Mouse (Mus musculus): ENCODE results near the gene Wipf2. TPM values are rescaled to one million over a fixed set of nuclear protein-coding genes. Genes with fewer than 3 reads are reported as not detected.
"Not testable (repeated sequence)": the region's sequence is repeated elsewhere in the genome, so short reads cannot be mapped to it uniquely, and the experiment has no call there.

Wipf2 gene
- 3.3 and 3.7 TPM in 2 replicates for polyA plus RNA-seq (2014; fragmentation: Nextera tagmentation; extraction: Ambion mirVana)

DNA sequence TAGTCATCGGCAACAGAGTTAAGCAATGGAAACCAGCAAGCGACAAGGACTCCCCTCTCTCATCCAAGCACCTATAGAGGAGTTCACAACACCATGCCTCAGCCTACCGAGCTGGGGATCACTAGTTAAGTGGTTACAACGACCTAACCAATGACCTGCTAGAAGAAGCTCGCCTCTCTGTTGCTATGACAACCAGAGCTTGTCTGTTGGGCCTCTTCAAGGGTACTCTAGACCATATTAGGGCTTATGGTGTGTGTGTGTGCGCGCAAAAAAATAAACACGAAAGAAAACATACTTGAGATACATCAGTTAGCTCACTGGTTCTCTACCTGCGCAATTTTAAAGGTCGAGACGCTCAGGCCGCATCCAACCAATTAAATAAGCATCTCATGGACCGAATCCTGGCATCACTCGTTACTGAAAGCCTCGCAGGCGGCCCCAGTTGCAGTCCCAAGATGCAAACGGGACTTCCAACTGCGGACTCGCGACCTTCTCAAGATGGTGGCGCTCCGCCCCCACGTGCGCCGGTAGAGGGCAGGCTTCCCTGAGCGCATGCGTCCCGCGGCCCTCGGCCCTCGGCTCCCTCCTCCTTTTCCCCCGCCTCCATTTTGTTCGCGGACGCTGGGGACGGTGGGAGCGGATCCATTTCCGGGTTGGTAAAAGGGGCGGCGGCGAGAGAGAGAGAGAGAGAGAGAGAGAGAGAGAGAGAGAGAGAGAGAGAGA lies at the start of gene Wipf2:
Wipf2 (plus strand) TSS at position 611 of the 723 bp plus-strand sequence.
- H3K36me3 ChIP-seq (ENCODE audit: control insufficient read depth, insufficient read depth, low read length), result peaks cover 18% of the 10 kb centered on the region; the same call in 1 of the 2 replicates
- WGBS, result 8% methylated on average over 38 of the region's 41 CpGs
- H3K4me3 ChIP-seq (ENCODE audit: low read depth, low read length), result peak within 1 kb of the TSS; percentile 62
- peak within 1 kb of the TSS; percentile 93 for H3K27ac ChIP-seq (ENCODE audit: low read depth, low read length)
- peaks cover 8% of the 10 kb centered on the region for H3K4me1 ChIP-seq (ENCODE audit: control insufficient read depth, insufficient read depth, low read length)
- peak within 1 kb of the TSS; percentile 67 for H3K4me2 ChIP-seq (ENCODE audit: low read length)
- no peaks in the 10 kb centered on the region for H3K27me3 ChIP-seq (replicated peaks; ENCODE audit: control insufficient read depth, insufficient read depth, low read length)
- DNase-seq (ENCODE audit: low spot score) (peak; percentile 98), ATAC-seq (peak; percentile 92)
- H3K9me3 ChIP-seq (replicated peaks; ENCODE audit: control insufficient read depth, low read length), result no peaks in the 10 kb centered on the region
- H3K9ac ChIP-seq (ENCODE audit: low read length), result peak within 1 kb of the TSS; percentile 72

DNA sequence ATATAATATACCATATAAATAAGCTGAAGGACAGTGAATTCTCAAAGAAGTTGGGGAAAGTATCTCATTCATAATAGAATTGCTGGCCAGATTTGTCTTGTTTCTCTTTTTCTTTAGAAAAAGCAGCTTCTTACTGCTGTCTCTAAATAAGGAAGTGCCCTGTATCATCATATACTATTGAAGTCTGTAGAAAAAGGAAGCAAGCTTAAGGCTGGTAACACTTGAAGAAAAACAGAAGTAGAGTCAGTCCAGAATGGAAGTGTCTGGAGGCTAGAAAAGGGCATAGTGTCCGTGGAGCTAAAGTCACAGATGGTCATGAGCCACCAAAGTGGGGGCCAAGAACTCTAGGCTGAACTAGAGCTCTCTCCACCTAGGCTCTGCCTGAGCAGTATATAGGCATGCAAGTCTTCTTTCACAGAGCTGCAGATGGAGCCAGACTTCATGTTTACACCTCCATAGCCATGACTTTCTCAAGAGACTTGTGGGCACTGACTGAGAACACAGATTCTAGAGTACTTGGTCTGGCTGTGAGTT lies 46.7 kb upstream of the Wipf2 start:
- Histone ChIP-seq H3K4me3 (ENCODE audit: low read depth, low read length) (no peak overlapping the region), H3K36me3 (ENCODE audit: control insufficient read depth, insufficient read depth, low read length) (peaks cover 80% of the 10 kb centered on the region), H3K9me3 (replicated peaks; ENCODE audit: control insufficient read depth, low read length) (no peaks in the 10 kb centered on the region), H3K4me1 (ENCODE audit: control insufficient read depth, insufficient read depth, low read length) (no peaks in the 10 kb centered on the region), H3K9ac (ENCODE audit: low read length) (no peak overlapping the region), H3K27ac (ENCODE audit: low read depth, low read length) (no peak overlapping the region), H3K27me3 (replicated peaks; ENCODE audit: control insufficient read depth, insufficient read depth, low read length) (no peaks in the 10 kb centered on the region), H3K4me2 (ENCODE audit: low read length) (no peak overlapping the region)
- no peak for DNase-seq (ENCODE audit: low spot score)
- no peak for ATAC-seq
- 100% methylated on average over 1 of the region's 1 CpGs for WGBS

DNA sequence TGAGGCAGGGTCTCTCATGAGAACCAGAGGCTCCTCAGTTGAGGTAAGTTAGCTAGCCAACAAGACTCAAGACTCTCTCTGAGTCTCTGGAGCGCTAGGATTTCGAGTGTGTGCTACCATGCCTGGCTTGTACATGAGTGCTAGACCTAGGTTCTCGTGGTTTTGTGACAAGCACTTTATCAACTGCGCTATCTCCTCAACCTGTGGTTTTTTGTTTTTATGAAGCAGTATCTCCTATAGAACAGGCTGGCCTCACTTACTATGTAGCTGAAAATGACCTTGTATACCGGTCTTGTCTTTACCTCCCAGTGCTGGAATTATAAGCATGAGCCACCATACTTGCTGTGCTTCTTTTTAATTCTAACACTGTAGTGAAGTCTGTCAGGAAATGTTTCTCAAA lies 42.5 kb upstream of the Wipf2 start:
- DNase-seq (ENCODE audit: low spot score) (no peak), ATAC-seq (no peak)
- Histone ChIP-seq H3K9ac (ENCODE audit: low read length) (no peak overlapping the region), H3K36me3 (ENCODE audit: control insufficient read depth, insufficient read depth, low read length) (peaks cover 84% of the 10 kb centered on the region), H3K4me3 (ENCODE audit: low read depth, low read length) (no peak overlapping the region), H3K9me3 (replicated peaks; ENCODE audit: control insufficient read depth, low read length) (no peaks in the 10 kb centered on the region), H3K27me3 (replicated peaks; ENCODE audit: control insufficient read depth, insufficient read depth, low read length) (no peaks in the 10 kb centered on the region), H3K4me1 (ENCODE audit: control insufficient read depth, insufficient read depth, low read length) (no peaks in the 10 kb centered on the region), H3K27ac (ENCODE audit: low read depth, low read length) (no peak overlapping the region), H3K4me2 (ENCODE audit: low read length) (no peak overlapping the region)
- 98% methylated on average over 5 of the region's 5 CpGs for WGBS

- ATAC-seq; H3K9ac ChIP-seq (ENCODE audit: low read length); H3K9me3 ChIP-seq (replicated peaks; ENCODE audit: control insufficient read depth, low read length); DNase-seq (ENCODE audit: low spot score); H3K4me3 ChIP-seq (ENCODE audit: low read depth, low read length); H3K4me2 ChIP-seq (ENCODE audit: low read length); H3K4me1 ChIP-seq (ENCODE audit: control insufficient read depth, insufficient read depth, low read length); H3K27ac ChIP-seq (ENCODE audit: low read depth, low read length); H3K27me3 ChIP-seq (replicated peaks; ENCODE audit: control insufficient read depth, insufficient read depth, low read length): not testable (repeated sequence)
- H3K36me3 ChIP-seq (ENCODE audit: control insufficient read depth, insufficient read depth, low read length), result peaks cover 94% of the 10 kb centered on the region
- WGBS, result 100% methylated on average over 2 of the region's 2 CpGs
Observed at GRCm38 (mm10) chr11:98826071-98826470, 37.4 kb upstream of the Wipf2 start.

DNA sequence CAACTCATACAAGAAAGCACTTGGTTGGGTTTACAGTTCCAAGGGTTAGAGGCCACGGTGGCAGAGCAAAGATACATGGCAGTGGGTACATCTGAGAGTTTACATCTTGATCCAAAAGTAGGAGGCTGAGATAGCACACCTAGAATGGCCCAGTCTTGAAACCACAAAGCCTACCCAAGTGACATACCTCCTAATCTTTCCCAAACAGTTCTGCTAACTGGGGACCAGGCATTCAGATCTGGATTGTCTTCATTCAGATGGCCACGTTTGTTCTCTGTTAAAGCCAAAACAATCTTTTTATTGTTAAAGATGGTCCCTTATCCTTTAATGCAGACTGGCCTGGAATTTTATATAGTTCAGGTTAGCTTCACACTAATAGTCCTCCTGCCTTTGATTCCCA lies 35.6 kb upstream of the Wipf2 start:
- Histone ChIP-seq H3K9me3 (replicated peaks; ENCODE audit: control insufficient read depth, low read length) (no peaks in the 10 kb centered on the region), H3K9ac (ENCODE audit: low read length) (no peak overlapping the region), H3K27me3 (replicated peaks; ENCODE audit: control insufficient read depth, insufficient read depth, low read length) (no peaks in the 10 kb centered on the region), H3K27ac (ENCODE audit: low read depth, low read length) (no peak overlapping the region), H3K4me1 (ENCODE audit: control insufficient read depth, insufficient read depth, low read length) (no peaks in the 10 kb centered on the region), H3K36me3 (ENCODE audit: control insufficient read depth, insufficient read depth, low read length) (peaks cover 94% of the 10 kb centered on the region), H3K4me3 (ENCODE audit: low read depth, low read length) (no peak overlapping the region), H3K4me2 (ENCODE audit: low read length) (no peak overlapping the region)
- WGBS, result 80% methylated on average over 2 of the region's 2 CpGs
- ATAC-seq, result no peak
- no peak for DNase-seq (ENCODE audit: low spot score)

DNA sequence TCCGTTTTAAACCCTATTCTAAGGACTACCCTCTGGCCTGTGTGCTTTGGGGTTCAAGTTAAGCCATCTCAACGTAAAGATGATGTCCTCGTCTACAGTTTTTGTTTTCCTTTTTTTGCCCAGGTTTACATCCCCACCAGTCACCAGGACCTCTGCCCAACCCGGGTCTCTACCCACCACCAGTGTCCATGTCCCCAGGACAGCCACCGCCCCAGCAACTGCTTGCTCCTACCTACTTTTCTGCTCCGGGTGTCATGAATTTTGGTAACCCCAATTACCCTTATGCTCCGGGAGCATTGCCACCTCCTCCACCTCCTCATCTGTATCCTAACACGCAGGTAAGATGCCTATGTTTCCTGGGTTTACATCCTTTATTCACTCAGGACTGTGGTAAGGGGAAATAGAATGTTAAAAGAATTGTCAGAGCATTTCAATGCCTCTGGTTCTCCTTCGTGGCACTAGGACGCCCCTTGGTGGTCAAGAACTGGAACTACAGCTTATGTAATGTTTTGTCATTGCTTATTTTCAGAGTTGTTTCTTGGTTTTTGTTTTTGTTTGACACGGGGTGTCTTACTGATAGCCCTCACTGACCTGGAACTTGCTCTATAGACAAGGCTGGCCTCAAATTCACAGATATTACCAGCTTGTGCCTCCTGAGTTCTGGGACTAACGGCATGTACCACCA lies 34.2 kb upstream of the Wipf2 start:
- 77% methylated on average over 12 of the region's 12 CpGs for WGBS
- ATAC-seq (no peak), DNase-seq (ENCODE audit: low spot score) (peak; percentile 57)
- Histone ChIP-seq H3K9ac (ENCODE audit: low read length) (no peak overlapping the region), H3K27ac (ENCODE audit: low read depth, low read length) (no peak overlapping the region), H3K4me3 (ENCODE audit: low read depth, low read length) (no peak overlapping the region), H3K9me3 (replicated peaks; ENCODE audit: control insufficient read depth, low read length) (no peaks in the 10 kb centered on the region), H3K4me2 (ENCODE audit: low read length) (no peak overlapping the region), H3K27me3 (replicated peaks; ENCODE audit: control insufficient read depth, insufficient read depth, low read length) (no peaks in the 10 kb centered on the region), H3K36me3 (ENCODE audit: control insufficient read depth, insufficient read depth, low read length) (peaks cover 94% of the 10 kb centered on the region), H3K4me1 (ENCODE audit: control insufficient read depth, insufficient read depth, low read length) (no peaks in the 10 kb centered on the region)

DNA sequence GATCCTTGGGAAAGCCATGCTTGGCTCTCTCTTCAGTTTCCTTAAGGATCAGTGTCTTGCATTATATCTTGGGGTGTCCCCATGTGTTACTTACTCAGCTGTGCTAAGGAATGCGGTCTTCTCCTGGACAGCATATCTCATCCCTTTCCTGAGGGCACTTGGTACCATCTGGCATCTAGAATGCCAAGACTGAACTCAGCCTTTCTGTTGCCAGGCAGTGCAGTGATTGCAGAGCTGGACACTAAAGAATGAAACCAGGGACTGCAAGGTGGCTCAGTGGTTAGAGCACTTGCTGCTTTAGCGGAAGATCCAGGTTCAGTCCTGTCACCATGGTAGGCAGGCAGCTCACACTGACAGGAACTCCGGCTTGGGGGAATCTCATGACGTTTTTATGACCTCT lies 33.6 kb upstream of the Wipf2 start:
- Histone ChIP-seq H3K4me1 (ENCODE audit: control insufficient read depth, insufficient read depth, low read length) (no peaks in the 10 kb centered on the region), H3K4me3 (ENCODE audit: low read depth, low read length) (no peak overlapping the region), H3K4me2 (ENCODE audit: low read length) (no peak overlapping the region), H3K9ac (ENCODE audit: low read length) (no peak overlapping the region), H3K27me3 (replicated peaks; ENCODE audit: control insufficient read depth, insufficient read depth, low read length) (no peaks in the 10 kb centered on the region), H3K27ac (ENCODE audit: low read depth, low read length) (no peak overlapping the region), H3K36me3 (ENCODE audit: control insufficient read depth, insufficient read depth, low read length) (peaks cover 93% of the 10 kb centered on the region), H3K9me3 (replicated peaks; ENCODE audit: control insufficient read depth, low read length) (no peaks in the 10 kb centered on the region)
- DNase-seq (ENCODE audit: low spot score), result no peak
- ATAC-seq, result no peak
- WGBS, result 91% methylated on average over 4 of the region's 4 CpGs

DNA sequence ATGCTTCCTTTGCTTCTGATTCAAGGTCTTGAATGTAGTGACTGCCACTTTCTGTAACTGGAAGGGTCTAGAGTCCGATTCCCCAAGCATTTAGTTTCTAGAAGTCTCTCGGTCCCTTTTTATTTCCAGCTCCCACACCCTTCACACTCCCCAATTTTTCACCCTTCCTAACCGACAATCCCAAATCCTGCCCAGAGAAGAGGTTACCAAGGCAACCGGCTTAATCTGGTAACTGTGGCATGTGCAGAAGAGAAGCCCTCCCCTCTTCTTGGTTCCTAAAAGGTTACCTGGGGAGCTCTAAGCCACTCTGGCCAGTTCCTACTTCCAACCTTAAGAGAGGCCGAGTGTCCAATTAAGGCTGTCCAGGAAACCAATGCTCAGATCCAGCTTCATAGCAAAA lies 28.1 kb upstream of the Wipf2 start:
- Histone ChIP-seq H3K9ac (ENCODE audit: low read length) (no peak overlapping the region), H3K27ac (ENCODE audit: low read depth, low read length) (no peak overlapping the region), H3K4me3 (ENCODE audit: low read depth, low read length) (no peak overlapping the region), H3K27me3 (replicated peaks; ENCODE audit: control insufficient read depth, insufficient read depth, low read length) (0 out of 2 replicates have a peak, but pooled peaks cover 4% of the 10 kb centered on the region), H3K36me3 (ENCODE audit: control insufficient read depth, insufficient read depth, low read length) (peaks cover 42% of the 10 kb centered on the region), H3K9me3 (replicated peaks; ENCODE audit: control insufficient read depth, low read length) (no peaks in the 10 kb centered on the region), H3K4me1 (ENCODE audit: control insufficient read depth, insufficient read depth, low read length) (peaks cover 9% of the 10 kb centered on the region; the same call in 1 of the 2 replicates), H3K4me2 (ENCODE audit: low read length) (no peak overlapping the region)
- WGBS, result 20% methylated on average over 5 of the region's 5 CpGs
- peak; percentile 14 for DNase-seq (ENCODE audit: low spot score)
- no peak for ATAC-seq

DNA sequence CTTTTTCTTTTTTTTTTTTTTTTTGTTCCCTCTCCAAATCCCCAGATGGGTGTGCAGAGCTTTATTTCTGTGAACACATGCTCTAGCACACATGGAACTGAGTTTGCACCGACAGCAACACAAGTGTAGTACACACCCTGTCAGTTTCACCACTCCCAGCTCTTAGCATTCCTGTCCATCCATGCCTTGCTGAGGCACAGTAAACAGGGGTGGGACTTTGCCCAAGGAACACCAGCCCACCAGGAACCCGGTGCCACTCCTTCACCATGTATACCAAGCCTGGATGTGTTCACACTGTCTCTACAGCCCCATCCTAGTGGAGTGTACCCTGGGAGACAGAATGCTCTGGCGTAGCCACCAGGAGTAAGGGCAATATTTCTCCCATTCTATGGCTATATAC lies 27.7 kb upstream of the Wipf2 start:
- DNase-seq (ENCODE audit: low spot score), result no peak
- ATAC-seq, result no peak
- Histone ChIP-seq H3K9ac (ENCODE audit: low read length) (no peak overlapping the region), H3K4me3 (ENCODE audit: low read depth, low read length) (no peak overlapping the region), H3K36me3 (ENCODE audit: control insufficient read depth, insufficient read depth, low read length) (peaks cover 39% of the 10 kb centered on the region), H3K4me1 (ENCODE audit: control insufficient read depth, insufficient read depth, low read length) (peaks cover 9% of the 10 kb centered on the region; the same call in 1 of the 2 replicates), H3K4me2 (ENCODE audit: low read length) (no peak overlapping the region), H3K9me3 (replicated peaks; ENCODE audit: control insufficient read depth, low read length) (no peaks in the 10 kb centered on the region), H3K27me3 (replicated peaks; ENCODE audit: control insufficient read depth, insufficient read depth, low read length) (0 out of 2 replicates have a peak, but pooled peaks cover 4% of the 10 kb centered on the region), H3K27ac (ENCODE audit: low read depth, low read length) (no peak overlapping the region)
- 67% methylated on average over 3 of the region's 3 CpGs for WGBS
